8 mouse cellular contexts compared by ENCODE assay signal in the genomic region with DNA sequence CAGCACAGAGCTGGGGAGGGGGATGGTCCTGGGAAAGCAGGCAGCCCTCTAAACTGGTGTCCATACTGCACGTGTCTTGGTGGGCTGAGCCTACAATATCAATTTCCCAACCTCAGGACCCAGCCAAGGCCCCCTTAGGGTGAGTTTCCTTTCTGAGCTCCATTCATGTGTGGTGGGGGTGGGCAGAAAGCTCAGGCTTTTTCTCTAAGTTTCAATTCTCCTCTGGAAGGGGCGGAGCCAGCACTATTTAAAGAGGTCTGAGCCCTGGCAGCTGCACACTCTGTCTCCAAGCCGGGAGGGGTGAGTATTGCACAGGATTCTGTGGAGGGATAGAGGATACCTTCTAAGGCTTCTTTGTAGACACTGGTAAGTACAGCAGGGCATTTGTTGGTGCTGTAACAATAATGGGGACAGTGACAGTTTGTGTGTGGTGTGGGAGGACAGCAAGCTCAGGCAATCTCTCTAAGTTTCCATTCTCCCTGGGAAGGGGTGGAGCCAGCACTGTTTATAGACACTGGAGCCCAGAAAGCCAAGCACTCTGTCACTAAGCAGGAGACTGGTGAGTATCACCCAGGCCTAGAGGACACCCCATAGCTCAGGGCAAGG. TPM values are rescaled to one million over a fixed set of nuclear protein-coding genes. Genes with fewer than 3 reads are reported as not detected.
DNase-seq lines count a peak whose midpoint lies in the region; ATAC-seq and TF ChIP-seq lines count a peak whose summit lies in the region.

No protein-coding gene starts in this region.

- intact Hi-C loops in left cerebral cortex, postnatal 25 days (cut with DNase I), result no loop called here

- no peaks in the 10 kb centered on the region for H3K27me3 ChIP-seq in embryonic facial prominence, embryonic 10.5 days (replicated peaks; ENCODE audit: low read depth, poor library complexity, severe bottlenecking)
- H3K27me3 ChIP-seq in intestine, postnatal 0 days (replicated peaks; ENCODE audit: control insufficient read depth, insufficient read depth, low read length), result no peaks in the 10 kb centered on the region
- H3K27me3 ChIP-seq in megakaryocyte, embryonic 14.5 days (replicated peaks), result no peaks in the 10 kb centered on the region

- H3K36me3 ChIP-seq in embryonic facial prominence, embryonic 10.5 days (replicated peaks), result no peaks in the 10 kb centered on the region
- peaks cover 14% of the 10 kb centered on the region; the same call in 1 of the 2 replicates for H3K36me3 ChIP-seq in intestine, postnatal 0 days (ENCODE audit: control insufficient read depth, insufficient read depth)
- peaks cover 34% of the 10 kb centered on the region for H3K36me3 ChIP-seq in megakaryocyte, embryonic 14.5 days (replicated peaks; ENCODE audit: low read length)

- H3K9me3 ChIP-seq in embryonic facial prominence, embryonic 10.5 days, result no peaks in the 10 kb centered on the region
- no peaks in the 10 kb centered on the region for H3K9me3 ChIP-seq in intestine, postnatal 0 days (ENCODE audit: control insufficient read depth)
- peaks cover 10% of the 10 kb centered on the region for H3K9me3 ChIP-seq in megakaryocyte, embryonic 14.5 days

- peak overlapping the region; percentile 36 for H3K4me3 ChIP-seq in embryonic facial prominence, embryonic 10.5 days
- peak overlapping the region; percentile 35 for H3K4me3 ChIP-seq in intestine, postnatal 0 days (ENCODE audit: low read depth, low read length)
- peak overlapping the region; percentile 94 for H3K4me3 ChIP-seq in megakaryocyte, embryonic 14.5 days (replicated peaks)

- H3K4me1 ChIP-seq in embryonic facial prominence, embryonic 10.5 days, result peaks cover 27% of the 10 kb centered on the region
- no peaks in the 10 kb centered on the region; the same call in 1 of the 2 replicates for H3K4me1 ChIP-seq in intestine, postnatal 0 days (replicated peaks; ENCODE audit: control insufficient read depth, insufficient read depth, low read length)
- peaks cover 78% of the 10 kb centered on the region for H3K4me1 ChIP-seq in megakaryocyte, embryonic 14.5 days

- H3K9ac ChIP-seq in intestine, postnatal 0 days (ENCODE audit: low read depth, low read length), result peak overlapping the region; percentile 24; the same call in 1 of the 2 replicates

- peak overlapping the region; percentile 62 for H3K4me2 ChIP-seq in intestine, postnatal 0 days (replicated peaks; ENCODE audit: low read depth)

- H3K27ac ChIP-seq in embryonic facial prominence, embryonic 10.5 days (replicated peaks), result peak overlapping the region; percentile 78
- peak overlapping the region; percentile 88 for H3K27ac ChIP-seq in intestine, postnatal 0 days (ENCODE audit: low read depth, low read length)

- peak; percentile 35 for ATAC-seq in intestine, postnatal 0 days
- ATAC-seq in erythroblast, adult 5-6 weeks (replicated peaks; ENCODE audit: low FRiP score, poor library complexity, severe bottlenecking), result no peak

- TF ChIP-seq CTCF in intestine, postnatal 0 days (IDR thresholded peaks at IDR 0.05; ENCODE audit: low read depth), result no peak

- WGBS in embryonic facial prominence, embryonic 10.5 days, result 12% methylated on average over 3 of the region's 3 CpGs
- WGBS in intestine, postnatal 0 days, result 17% methylated on average over 3 of the region's 3 CpGs

- peak; percentile 63 to 86 for DNase-seq in adrenal gland, adult (ENCODE audit: inconsistent age in 2 of 2, low spot score in 1 of 2)
- DNase-seq in embryonic facial prominence, embryonic 10.5 days (ENCODE audit: low spot score), result peak; percentile 54
- DNase-seq in heart, adult 18-20 months, result peak; percentile 85 to 87
- DNase-seq in left cerebral cortex, postnatal 25 days (ENCODE audit: low spot score in 2 of 2), result peak; percentile 40 to 68
- DNase-seq in right cerebral cortex, adult 2 months (ENCODE audit: low spot score in 2 of 2), result peak; percentile 23 to 49

RNA-seq across cellular contexts. Expression of a gene that starts 21.3 kb away (rescaled TPM):
- polyA plus RNA-seq in embryonic facial prominence, embryonic 10.5 days (2016; fragmentation: Nextera tagmentation; extraction: Ambion mirVana), result not detected in 2 replicates
- total RNA-seq in heart, adult 18-20 months (2021), result not detected
- 4.4 and 5.8 TPM in 2 replicates for polyA plus RNA-seq in intestine, postnatal 0 days (2015; fragmentation: Nextera tagmentation; extraction: Ambion mirVana)
- total RNA-seq in left cerebral cortex, postnatal 25 days (2021), result not detected
- 0.75 TPM in 1 of 2 replicates, not detected in the other for polyA plus RNA-seq in megakaryocyte, embryonic 14.5 days (2012; ENCODE audit: insufficient read depth, low replicate concordance)
- not detected in 2 replicates for total RNA-seq in erythroblast, adult 5-6 weeks (2015; ENCODE audit: low replicate concordance)
- not detected in 2 replicates for total RNA-seq in erythroblast, adult 5-6 weeks (2017; ENCODE audit: low replicate concordance)

Comparison
In these comparisons a context has a peak if more than half of its experiments do, and no peak if none do; other contexts are left out.
1. DNase-seq: peak in every context shown above with its lines; median percentile 86 in heart, adult 18-20 months; 74 in adrenal gland, adult; 54 in embryonic facial prominence, embryonic 10.5 days; 54 in left cerebral cortex, postnatal 25 days; 36 in right cerebral cortex, adult 2 months.
2. H3K4me3 ChIP-seq: peak in every context shown above with its lines; median percentile 94 in megakaryocyte, embryonic 14.5 days; 36 in embryonic facial prominence, embryonic 10.5 days; 35 in intestine, postnatal 0 days.